Mouse (Mus musculus) frontal cortex, postnatal 25 days (tissue): ENCODE data around the gene Zfand6.

Source experiments
- DNase-seq, 2 experiments: peaks; one replicate each; pipeline ENCODE4 v3.0.0; 2022; ENCODE audit warnings: low spot score in 2 of 2

The Zfand6 gene

DNA sequence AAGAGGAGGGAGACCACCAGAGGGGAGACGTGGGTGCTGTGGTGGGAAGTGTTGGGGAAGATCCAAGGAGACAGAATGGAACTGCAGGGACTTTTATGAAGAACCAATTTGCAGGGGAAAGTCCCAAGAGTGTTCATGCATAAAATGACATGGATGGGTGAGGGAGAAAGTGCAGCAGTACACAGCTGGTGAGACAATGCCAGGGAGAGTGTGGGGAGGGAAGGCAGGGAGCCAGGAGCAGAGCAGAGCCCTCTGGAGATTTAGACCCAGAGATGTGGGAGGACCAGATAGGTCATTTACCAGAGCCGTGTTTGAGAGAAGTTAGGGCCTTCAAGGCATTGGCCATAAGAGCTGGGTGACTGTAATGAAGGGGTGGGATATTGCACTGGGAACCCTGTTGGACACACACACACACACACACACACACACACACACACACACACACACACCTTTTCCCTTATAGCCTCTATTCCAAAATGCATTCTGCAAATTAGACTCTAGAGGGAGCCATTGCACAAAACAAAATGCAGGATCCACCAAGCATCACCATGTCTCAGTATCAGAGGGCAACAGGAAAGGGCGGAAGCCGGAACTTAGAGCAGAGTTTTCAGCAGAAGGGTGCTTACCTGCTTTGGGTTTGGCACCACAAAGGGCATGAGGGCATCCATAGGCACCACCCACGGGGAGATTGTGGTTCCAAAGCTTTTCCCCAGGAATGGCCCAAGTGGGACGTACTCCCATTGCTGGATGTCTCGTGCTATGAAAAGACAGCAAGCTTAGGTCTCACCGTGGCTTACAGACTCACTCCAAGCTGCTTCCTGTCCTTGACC is 95.5 kb downstream of the Zfand6 start:
- no peak for DNase-seq

DNA sequence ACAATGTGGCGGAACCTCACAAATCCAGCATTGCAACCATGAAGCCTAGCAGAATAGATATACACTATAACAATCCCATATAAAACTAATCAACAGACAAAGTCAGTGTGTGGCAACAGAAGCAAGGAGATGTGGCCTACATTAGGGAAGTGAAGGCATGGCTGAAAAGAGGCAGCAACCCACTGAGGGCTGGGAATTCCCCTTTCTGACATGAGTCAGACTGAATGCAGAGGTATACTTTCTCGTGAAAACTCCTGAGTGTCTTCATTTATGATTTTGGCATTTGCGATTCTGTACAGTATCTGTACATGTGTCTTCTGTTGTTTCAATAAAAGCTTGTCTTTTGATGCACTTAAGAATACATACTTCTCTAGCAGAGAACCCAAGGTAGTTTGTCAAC is 98.4 kb downstream of the Zfand6 start:
- no peak for DNase-seq

- DNase-seq: no peak
Observed at GRCm38 (mm10) chr7:84590622-84591021, 99.1 kb downstream of the Zfand6 start.

DNA sequence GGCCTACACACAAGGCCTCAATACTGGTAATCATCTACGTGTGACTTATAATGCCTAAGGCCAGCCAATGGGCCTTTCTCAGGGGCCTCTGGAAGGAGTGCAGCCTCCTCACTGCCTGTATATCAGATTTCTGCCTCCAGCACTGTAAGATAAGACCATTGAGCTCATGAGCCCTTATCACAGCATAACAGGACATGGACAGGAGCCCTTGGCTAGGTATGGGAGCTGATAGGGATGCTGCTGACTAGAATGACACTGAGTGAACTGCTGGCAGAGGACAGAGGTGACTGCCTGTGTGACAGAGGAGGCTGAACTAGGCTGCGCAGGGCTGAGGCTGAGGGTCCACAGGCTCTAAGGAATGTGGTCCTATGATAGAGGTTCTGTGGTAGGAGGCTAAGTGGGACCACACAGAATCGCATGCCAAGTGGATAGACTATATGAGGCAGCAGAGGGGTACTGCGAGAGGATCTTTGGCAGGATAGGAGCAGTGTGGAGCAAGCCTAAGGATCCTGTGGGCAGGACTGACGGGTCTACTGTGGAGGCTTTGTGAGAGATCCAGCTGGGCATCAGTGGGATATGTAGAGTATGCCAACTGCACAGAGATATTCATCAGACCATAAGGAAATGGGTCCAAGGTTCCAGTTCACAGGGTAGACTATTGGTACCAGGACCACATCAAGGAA is 102.5 kb downstream of the Zfand6 start:
- no peak for DNase-seq

DNA sequence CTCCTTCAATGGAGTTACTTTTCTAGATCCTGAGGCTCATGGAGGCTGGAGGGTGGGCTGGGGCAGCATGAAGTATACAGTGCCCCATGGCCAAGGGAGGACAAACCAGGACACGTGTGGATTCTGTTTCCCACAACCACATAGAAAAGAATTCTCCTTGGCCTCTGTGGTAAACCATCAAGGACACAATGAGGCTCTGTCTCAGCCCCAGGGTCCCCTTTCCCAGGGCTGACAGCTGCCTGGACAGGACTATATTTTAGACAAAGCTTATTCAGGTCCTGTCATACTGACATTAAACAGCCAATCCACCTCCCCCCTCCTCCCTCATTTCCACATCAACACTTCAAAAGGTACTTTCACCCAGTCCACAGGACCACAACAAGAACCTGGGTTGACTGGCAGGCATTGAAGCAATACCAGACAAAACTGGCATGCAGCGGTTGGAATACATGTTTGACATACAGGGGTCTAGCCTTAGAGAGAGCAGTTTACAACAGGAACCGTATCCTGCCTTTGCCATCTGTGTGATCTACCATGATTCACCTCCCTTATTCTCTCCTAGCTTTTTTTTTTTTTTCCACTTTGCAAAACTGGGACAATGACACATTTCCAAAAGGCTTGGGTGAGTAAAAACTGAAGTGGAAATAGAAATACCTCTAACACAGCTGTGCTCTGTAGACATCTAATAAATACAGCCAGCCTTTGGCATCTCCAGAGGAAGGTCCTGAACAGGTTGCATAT is 103.2 kb downstream of the Zfand6 start:
- DNase-seq: no peak

DNA sequence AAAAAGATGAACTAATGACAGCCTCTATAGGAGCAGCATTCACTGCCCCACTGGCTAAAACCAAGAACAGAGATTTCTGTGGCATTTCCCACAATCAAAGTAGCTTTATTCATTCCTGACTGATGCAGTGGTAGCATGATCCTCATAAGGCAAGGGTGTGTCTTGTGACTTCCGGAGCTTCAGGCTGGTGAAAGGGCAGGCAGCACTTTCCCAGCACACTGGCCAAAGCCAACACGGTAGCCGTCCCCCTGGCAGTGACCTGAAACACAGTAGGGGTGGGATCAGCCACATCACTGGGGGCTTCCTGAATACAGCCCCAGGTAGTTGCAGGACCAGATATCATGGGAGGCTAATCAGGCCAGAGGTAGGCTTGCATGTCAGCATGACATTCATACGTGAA is 104.7 kb downstream of the Zfand6 start:
- DNase-seq: no peak

GRCm38 (mm10) chr7:84579769-84580168 is 110.0 kb downstream of the Zfand6 start:
- DNase-seq: no peak

- no peak for DNase-seq
Observed at GRCm38 (mm10) chr7:84578841-84579240, 110.9 kb downstream of the Zfand6 start.

- no peak for DNase-seq
Observed at GRCm38 (mm10) chr7:84577034-84577433, 112.7 kb downstream of the Zfand6 start.

- DNase-seq: no peak
Observed at GRCm38 (mm10) chr7:84566200-84566599, 123.6 kb downstream of the Zfand6 start.

GRCm38 (mm10) chr7:84564236-84564635 is 125.5 kb downstream of the Zfand6 start:
- DNase-seq: no peak
